Mouse (Mus musculus): ENCODE measurements around the gene Kif21a.

The Kif21a gene

GRCm38 (mm10) chr15:90931451-90931850 lies 118.3 kb downstream of the Kif21a start:
- DNase-seq = no peak

DNA sequence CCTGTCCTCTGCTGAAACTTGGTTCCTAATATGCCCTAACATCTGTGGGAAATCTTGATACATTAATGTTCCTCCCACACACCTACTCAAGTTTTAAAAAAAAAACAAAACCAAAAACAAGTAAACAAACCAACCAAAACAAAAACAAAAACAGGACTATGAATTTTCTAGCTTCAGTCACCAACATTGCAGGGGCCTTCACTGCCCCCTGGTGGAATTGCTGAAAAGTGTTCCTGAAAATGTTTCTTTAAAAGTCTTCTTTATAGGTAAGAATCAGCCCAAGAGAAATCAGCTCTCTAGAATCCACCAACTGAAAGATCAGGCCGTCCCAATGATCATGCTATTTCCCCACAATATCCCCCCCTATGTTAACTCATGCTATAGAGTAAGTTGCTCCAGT lies 120.7 kb downstream of the Kif21a start:
- DNase-seq = no peak

DNA sequence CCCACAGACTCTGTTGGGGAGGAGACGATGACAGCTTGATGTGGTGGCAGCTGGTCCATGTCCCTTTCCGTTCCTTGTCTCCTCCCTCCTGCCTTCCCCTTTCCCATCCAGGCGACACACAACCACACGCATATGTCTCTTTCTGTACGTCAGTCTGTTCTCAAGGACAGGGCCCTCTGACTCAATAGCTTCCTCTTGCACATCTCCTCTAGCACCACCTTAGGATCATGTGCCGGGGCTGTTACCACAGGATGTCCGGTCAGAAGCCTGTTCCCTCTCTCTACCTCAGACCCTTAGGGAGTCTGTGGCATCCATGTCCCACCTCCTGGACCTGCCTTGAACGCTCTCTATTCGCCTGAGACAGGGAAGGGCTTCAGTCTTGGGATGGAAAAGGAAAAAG lies 153.3 kb downstream of the Kif21a start:
- DNase-seq = no peak

- DNase-seq = no peak
Observed at GRCm38 (mm10) chr15:90887466-90887865, 162.3 kb downstream of the Kif21a start.

Data from thymus, postnatal 25 days (tissue).